Mouse (Mus musculus) CD4-positive naive resting alpha-beta T cell, adult 57 days (primary cell): ENCODE measurements around the gene Gm27027. TPM values are rescaled to one million over a fixed set of nuclear protein-coding genes. Genes with fewer than 3 reads are reported as not detected.

Experiments used
- total RNA-seq: library from RNA; stranded (reverse); gene quantifications from one replicate; pipeline ENCODE4 v1.2.4, GENCODE M21; 2023

Gm27027 gene
- not detected for total RNA-seq

DNA sequence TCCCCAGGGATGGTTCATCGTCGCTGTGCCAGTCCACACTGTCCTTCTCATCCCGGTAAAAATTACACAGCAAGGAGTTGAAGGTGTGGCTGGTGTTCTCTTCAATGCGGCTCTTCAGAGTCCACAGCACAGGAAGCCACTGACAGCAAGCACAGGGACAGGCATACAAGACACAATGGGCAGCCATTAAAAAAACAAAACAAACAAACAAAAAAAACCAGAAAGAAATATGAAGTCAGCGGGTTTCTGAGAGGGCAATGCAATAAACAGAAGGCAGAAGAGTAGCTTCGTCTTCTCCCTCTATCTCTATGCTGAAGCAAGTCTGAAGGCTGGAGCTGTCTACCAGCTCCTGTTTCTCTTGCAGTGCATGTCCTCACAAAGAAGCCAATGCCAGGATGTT lies at the start of gene Gm27027:
Gene Gm27027 (minus strand): TSS at position 101 of the 400 bp plus-strand sequence.

DNA sequence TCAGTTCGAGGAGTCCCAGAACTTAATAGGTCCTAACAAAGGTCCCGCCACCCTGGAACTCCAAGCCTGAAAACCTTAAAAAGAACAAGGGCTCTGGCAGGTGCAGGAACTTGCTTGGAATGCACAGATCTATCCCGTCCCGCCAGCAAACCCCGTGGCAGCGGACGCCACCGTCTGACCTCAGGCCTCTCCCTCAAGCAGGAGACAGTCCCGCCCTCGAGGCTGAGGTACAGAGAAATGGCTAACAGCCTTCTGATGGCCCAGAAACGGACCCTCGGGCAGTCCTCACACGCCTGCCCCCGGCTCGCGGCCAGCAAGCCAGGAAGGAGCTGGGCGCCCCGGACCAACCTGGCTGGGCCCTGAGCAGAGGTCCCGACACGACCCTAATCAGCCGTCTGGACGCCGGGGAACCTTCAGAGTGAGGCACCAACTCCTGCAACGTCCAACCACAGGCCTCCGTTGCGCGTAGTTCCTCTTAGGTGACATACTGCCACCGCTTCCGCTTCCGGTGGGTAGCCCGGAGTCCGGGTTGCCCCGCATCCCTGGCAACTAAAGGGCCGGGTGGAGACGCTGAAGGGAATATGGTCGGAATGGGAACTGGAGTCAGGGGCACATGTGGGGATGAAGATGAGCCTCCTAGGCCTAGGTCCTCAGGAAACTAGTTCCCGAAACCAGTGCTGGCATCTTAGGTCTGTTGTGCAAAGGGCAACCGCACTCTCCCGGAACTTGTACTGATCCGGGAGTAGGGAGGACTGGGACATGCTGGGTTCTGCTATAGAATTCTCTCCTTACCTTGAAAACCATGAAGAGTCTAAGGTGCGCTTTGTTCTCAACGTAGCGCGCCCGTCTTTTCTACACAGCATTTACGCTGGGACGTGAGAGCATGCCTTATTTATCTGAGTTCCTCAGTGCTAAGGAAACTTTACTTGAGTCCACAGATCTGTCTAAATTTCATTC lies 14.5 kb upstream of the Gm27027 start, which contains the start of gene Alkbh3:
Gene Alkbh3 (minus strand): TSS at position 473 of the 957 bp plus-strand sequence.

DNA sequence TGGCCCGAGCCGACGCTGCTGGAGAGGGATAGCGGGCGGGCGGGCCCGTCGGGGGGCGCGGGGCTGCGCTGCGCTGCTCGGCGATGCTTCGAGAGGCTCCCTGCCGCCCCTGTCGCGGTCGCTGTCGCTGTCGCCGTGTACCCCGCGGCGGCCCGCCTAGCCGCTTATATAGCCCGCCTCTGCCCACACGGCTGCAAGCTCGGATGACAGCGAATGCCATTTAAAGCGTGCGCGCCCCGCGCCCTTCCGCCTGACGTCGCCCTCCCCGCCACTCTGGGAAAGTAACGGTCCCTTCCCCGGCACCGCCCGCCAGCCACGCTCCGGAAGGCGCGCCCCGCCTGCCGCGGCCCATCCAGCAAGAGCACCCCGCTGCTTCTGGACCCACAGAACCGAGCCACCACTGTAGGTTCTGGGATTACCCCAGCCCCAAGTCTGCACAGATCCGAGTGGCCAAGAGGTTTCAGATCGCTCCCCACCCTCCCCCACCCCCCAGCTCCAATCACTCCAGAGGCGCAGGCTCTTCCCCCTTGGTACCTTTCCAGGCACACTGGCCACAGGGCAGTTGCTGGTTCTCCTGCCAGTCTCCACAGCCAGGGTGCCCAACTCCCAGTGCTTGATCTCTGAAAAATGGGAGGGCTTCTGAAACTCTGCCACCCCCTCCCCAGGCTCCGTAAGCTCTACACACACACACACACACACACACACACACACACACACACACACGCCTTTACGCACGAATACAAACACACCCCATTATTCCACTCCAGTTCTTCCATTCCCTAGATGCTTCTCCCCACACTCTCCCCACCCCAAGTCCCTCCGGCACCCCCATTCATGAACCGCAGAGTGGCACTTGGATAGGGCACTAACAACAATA lies 39.0 kb downstream of the Gm27027 start, which contains the start of gene Gm13889:
Gene Gm13889 (minus strand): TSS at position 294 of the 877 bp plus-strand sequence.

Other genes starting within 250 kb of the Gm27027 start
- gene Ext2, start 173.8 kb downstream of the Gm27027 start, total RNA-seq, result 59.9 TPM
- gene Accs, start 146.4 kb downstream of the Gm27027 start, total RNA-seq, result 20.3 TPM
- not detected for gene Accsl, start 127.2 kb downstream of the Gm27027 start, total RNA-seq
- 0.83 TPM for gene Gm13889, start 39.2 kb downstream of the Gm27027 start, total RNA-seq
- gene Alkbh3, start 14.5 kb upstream of the Gm27027 start, total RNA-seq, result 55.1 TPM
- gene Hsd17b12, start 161.6 kb upstream of the Gm27027 start, total RNA-seq, result 36.0 TPM